Mouse (Mus musculus) cerebellum, postnatal 4 days (tissue): Measurements from ENCODE around the gene Uqcr10.

Experiments used
- DNase-seq, 2 experiments: peaks; one replicate each; pipeline ENCODE4 v3.0.0; 2022; ENCODE audit warnings: low spot score in 2 of 2, mixed read lengths in 1 of 2

The Uqcr10 gene

DNA sequence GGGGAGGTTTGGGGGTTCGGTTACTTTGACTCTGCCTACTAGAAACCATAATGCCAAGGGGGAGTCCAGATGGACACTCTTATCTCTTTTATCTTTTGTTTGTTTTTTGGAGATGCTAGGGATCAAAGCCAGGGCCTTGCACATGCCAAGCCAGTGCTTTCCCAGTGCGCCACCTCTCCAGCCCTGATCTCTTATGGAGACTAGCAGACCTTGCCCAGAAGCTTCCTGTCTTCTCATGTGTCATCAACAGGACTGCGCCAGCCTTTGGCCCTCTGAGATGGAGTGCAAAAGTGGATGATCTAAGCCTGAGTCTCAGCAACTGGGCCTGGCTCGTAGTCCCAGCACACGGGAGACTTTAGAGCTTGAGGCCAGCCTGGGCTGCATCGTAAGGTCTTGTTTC, 28.4 kb downstream of the Uqcr10 start:
- no peak for DNase-seq

DNA sequence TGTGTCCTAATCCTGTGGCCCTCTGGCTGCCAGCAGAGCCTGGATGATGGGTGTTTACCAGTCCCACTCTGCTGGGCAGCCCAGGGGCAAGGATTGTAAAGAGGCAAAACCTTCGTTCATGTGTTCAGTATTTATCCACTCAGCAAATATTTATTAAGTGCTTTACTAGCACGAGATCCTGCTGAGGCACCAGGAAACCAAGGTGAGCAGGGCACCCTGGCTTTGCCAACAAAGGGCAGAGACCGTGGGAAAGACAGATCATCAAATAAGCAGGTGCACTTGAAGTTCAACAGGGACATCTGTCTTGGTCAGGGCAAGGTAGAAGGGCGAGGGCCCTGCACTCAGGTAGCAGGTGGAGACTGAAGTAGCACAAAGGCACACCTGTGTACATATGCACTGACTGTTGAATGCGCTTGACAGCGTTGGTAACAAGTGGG, 29.0 kb downstream of the Uqcr10 start:
- DNase-seq, result no peak

DNA sequence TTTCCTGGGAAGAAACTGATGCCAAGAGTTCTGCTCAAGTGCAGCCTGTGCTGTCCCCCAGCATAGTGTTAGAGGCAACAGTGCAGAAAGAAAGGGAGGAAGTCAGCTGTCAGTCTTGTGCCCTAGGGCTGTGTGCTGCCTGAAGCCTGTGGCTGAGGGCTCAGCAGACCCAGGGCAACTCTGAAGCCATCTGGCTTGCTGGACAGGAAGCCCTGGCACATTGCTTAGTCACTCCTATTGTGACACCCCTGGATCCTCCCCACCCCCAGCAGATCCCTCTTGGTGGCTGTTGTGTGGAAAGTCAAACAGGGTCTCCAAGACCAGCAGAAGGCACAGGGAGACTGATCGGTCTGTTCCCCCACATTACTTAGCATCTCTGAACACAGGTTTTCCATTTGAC, 29.5 kb downstream of the Uqcr10 start:
- no peak for DNase-seq

DNA sequence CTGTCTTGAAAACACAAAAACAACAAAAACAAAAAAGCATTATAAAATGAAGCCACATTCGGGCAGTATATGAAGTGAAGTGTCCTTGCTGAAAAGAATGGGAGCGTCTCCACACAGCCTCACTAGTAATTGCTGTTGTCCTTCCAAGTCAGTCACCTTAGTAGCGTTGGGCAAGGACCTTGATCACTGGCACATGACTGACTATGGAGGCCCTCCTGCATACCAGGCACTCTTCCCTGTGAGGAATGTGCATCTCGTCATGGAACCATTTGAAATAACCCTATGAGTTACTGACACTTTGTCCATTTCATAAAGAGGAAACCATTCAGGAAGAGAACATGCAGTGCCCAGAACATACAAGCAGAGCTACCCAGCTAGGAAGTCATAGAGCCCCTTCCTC, 32.4 kb downstream of the Uqcr10 start:
- no peak for DNase-seq

DNA sequence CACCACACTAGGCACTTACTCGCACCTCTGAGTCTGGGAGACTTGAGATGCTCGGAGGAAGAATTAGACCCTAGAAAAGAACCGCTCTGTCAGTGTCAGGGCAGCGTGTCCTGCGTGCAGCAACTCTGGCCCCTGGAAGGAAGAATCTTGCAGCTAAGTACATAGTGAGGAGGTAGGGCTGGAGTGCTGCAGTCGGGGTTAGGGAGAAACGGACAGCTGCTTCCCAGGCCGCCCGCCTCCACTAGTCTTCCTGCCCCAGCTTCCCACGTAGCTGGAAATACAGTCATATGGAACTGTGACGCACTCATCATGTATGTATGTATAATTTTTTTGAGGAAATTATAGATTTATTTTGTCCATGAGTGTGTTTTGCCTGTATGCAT, 41.7 kb downstream of the Uqcr10 start:
- no peak for DNase-seq

DNA sequence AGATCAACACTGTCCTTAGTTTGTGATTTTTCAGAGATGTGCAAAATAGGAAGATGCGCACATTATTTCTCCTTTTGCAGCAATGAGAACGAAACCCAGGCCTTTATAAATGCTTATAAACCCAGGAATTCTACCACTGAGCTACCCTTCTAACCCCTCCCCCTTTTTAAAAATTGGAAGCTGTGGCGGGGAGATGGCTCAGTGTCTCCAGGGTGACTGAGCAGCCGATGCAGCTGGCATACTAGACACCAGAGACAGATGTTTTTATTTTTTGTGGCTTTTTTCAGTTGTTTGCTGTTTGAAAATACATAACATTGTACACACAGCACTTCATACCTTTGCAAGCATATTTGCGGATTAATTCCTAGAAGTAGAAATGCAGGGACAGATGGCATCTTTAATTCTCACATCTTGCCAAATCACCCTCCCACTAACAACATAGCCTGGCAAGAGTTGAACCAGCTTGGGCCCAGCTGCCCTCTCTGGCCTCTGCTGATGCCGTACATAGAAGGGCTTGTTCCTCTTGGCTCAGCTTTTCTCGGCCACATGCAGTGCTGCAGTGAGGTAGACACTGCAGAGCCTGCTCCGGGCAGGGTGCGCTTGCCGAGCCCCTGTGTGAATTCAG, 42.2 kb downstream of the Uqcr10 start:
- peak in 1 of 2 experiments; percentile 40 for DNase-seq

DNA sequence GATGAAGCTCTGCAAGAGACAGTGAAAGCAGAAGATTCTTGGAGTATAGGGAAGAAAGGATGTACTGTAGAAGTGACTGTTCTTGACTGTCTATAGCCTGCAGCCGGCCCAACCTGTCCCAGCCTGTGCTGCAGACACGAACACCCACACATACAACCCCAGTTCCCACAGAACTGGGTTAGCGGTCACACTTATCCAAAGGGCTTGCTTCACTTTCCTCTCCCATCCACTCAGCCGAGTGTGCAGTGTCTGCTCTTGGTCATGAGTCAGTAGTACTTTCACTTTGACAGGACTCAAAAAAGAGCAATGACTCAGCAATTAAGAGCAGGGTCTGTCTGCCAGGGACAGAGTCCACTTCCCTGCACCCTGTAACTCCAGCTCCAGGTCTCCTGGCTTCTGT, 42.8 kb downstream of the Uqcr10 start:
- DNase-seq, result no peak

DNA sequence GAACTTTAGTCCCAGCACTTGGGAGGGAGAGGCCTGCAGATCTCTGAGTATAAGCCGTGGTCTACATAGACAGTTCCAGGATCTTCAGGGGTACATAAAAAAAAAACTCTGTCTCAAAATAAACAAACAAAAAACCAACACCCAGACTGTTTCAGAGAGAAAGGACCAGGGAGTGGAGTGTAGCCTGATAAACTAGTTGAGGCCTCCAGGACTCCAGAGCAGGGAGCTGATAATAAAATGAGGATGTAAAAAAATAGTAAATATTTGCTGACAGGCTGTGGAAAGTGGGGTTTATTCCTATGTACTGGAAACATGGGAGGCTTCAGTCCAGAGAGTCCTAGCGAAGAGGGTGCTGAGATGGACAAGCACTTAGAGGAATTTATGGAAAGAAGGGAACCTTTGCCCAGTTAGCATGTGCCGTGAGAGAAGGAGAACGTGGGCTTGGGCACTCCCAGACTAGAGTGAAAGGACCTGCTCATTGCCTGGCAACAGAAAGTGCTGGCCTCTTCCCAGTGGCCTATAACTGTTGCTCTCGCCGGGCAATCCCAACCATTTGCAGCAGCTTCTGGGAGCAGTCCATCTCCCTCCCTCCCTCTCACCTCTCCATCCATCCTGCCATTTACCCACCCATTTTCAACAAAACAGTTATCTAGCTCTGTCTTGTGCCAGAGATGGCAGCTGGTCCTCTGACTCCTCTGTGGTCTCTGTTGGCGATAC, 43.7 kb downstream of the Uqcr10 start:
- DNase-seq, result no peak

DNA sequence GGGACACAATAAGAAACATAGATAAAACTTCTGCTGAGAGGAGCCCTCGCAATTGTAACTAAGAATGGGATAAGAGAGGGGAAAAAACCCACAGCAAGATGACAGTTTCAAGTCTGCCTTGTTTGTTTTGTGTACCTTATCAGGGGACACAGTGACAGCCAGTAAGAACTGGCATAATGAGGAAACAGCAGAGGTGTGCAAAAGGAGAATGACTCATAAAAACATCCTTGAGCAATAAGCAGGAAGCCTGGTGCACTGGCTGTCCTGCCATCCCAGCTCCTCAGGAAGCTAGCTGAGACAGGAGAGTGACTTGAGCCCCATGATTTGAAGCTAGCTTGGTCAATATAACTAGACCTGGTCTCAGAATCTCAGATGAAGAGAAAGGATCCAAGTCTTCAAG, 44.3 kb downstream of the Uqcr10 start:
- no peak for DNase-seq
